Mouse (Mus musculus) liver, embryonic 14.5 days (tissue): ENCODE data around the gene Zdhhc16.

Experiments used
- CTCF ChIP-seq: IDR thresholded peaks from 2 replicates; pipeline ENCODE4 v1.5.1; 2016; ENCODE audit warnings: antibody characterized with exemption, low read depth, control low read depth
- EP300 ChIP-seq: IDR thresholded peaks from 2 replicates; pipeline ENCODE4 v1.6.1; 2016; ENCODE audit warnings: antibody characterized with exemption, low read depth

DNA sequence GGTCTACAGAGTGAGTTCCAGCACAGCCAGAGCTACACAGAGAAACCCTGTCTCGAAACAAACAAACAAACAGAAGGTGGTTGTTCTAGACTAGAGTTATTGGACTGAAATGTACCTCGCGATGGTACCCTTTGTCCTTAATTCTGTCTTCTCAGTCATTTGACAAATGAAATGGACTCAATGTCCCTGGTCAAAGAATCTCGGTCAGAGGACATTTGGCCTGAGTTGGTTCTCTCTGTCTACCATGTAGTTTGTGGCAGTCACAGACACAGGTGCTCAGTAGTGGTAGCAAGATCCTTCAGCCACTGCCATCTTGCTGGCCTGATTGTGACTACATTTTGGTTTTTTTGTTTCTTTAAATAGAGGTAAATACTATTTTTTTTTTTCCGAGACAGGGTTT lies 52.7 kb downstream of the Zdhhc16 start:
- TF ChIP-seq CTCF (no peak), EP300 (no peak)
